Mouse (Mus musculus) lung, embryonic 14.5 days (tissue): ENCODE results near the gene Gm20458. TPM values are rescaled to one million over a fixed set of nuclear protein-coding genes. Genes with fewer than 3 reads are reported as not detected.

Experiments
- ATAC-seq: fragments of 200-750 bp; cut with Nextera tagmentation; 2 replicates; pipeline ENCODE4 v1.8.0; 2017; ENCODE audit warnings: mild to moderate bottlenecking, moderate TSS enrichment, moderate library complexity; ENCODE audit not compliant: insufficient read depth
- DNase-seq: peaks from one replicate; pipeline ENCODE4 v3.0.0-alpha.2; 2015
- H3K27ac ChIP-seq: fragments of 300-500 bp; sonication (generic); 2 replicates; pipeline ENCODE4 v1.5.1; 2014; ENCODE audit warnings: low read depth, mild to moderate bottlenecking, moderate library complexity
- H3K27me3 ChIP-seq: fragments of 300-500 bp; sonication (generic); 2 replicates; pipeline ENCODE4 v1.6.1; 2014; ENCODE audit warnings: low read length, control low read depth; ENCODE audit not compliant: insufficient read depth
- H3K36me3 ChIP-seq: fragments of 300-500 bp; sonication (generic); 2 replicates; pipeline ENCODE4 v1.6.1; 2014; ENCODE audit warnings: control low read depth; ENCODE audit not compliant: insufficient read depth
- H3K4me1 ChIP-seq: fragments of 300-500 bp; sonication (generic); 2 replicates; pipeline ENCODE4 v1.6.1; 2014; ENCODE audit warnings: antibody characterized with exemption, control low read depth; ENCODE audit not compliant: insufficient read depth
- H3K4me2 ChIP-seq: fragments of 300-500 bp; sonication (generic); 2 replicates; pipeline ENCODE4 v1.6.1; 2014; ENCODE audit warnings: mild to moderate bottlenecking
- H3K4me3 ChIP-seq: fragments of 300-500 bp; sonication (generic); 2 replicates; pipeline ENCODE4 v1.5.1; 2014; ENCODE audit warnings: low read depth, low read length
- H3K9ac ChIP-seq: fragments of 300-500 bp; sonication (generic); 2 replicates; pipeline ENCODE4 v1.6.1; 2014
- H3K9me3 ChIP-seq: fragments of 300-500 bp; sonication (generic); 2 replicates; pipeline ENCODE4 v1.6.1; 2016; ENCODE audit warnings: low read depth, low read length, control low read depth
- CTCF ChIP-seq: IDR thresholded peaks from 2 replicates; pipeline ENCODE4 v1.5.1; 2016; ENCODE audit warnings: antibody characterized with exemption, low read depth
- WGBS: fragments of 180-500 bp; shearing (Covaris S2); extraction: QIAGEN DNeasy Blood & Tissue Kit; methylation state at CpG from one replicate; pipeline ENCODE4 v1.1.7; 2014; 5-methylcytosine and 5-hydroxymethylcytosine counted together
- polyA plus RNA-seq: library from polyadenylated mRNA; unstranded; fragments of >200 nt; fragmentation: Nextera tagmentation; extraction: Ambion mirVana; gene quantifications from 2 replicates; pipeline ENCODE4 v1.2.1, GENCODE M21; 2014

The Gm20458 gene
- polyA plus RNA-seq, 1 experiment from 2014 or later = 14.4 TPM

GRCm38 (mm10) chr2:164512121-164512909 is 51.5 kb downstream of the Gm20458 start:
- no peak overlapping the region for H3K4me3 ChIP-seq
- TF ChIP-seq CTCF = no peak
- H3K9me3 ChIP-seq = no peaks in the 10 kb centered on the region
- 0 out of 2 replicates have a peak, but pooled peaks cover 9% of the 10 kb centered on the region for H3K36me3 ChIP-seq
- no peaks in the 10 kb centered on the region for H3K27me3 ChIP-seq
- DNase-seq (no peak), ATAC-seq (no peak)
- H3K4me2 ChIP-seq = no peak overlapping the region
- no peaks in the 10 kb centered on the region for H3K4me1 ChIP-seq
- H3K9ac ChIP-seq = no peak overlapping the region
- 54% methylated on average over 14 of the region's 14 CpGs for WGBS
- no peak overlapping the region for H3K27ac ChIP-seq

- DNase-seq = peak; percentile 26
- Histone ChIP-seq H3K27me3 (no peaks in the 10 kb centered on the region), H3K9me3 (no peaks in the 10 kb centered on the region), H3K4me3 (no peak overlapping the region), H3K4me2 (no peak overlapping the region), H3K4me1 (no peaks in the 10 kb centered on the region), H3K9ac (no peak overlapping the region), H3K27ac (no peak overlapping the region), H3K36me3 (0 out of 2 replicates have a peak, but pooled peaks cover 5% of the 10 kb centered on the region)
- 64% methylated on average over 8 of the region's 8 CpGs for WGBS
- no peak for TF ChIP-seq CTCF
- ATAC-seq = no peak
Measured at GRCm38 (mm10) chr2:164513389-164513788, 52.6 kb downstream of the Gm20458 start.

- H3K27me3 ChIP-seq = no peaks in the 10 kb centered on the region
- ATAC-seq (no peak), DNase-seq (no peak)
- no peaks in the 10 kb centered on the region for H3K9me3 ChIP-seq
- H3K27ac ChIP-seq = no peak overlapping the region
- H3K9ac ChIP-seq = no peak overlapping the region
- H3K4me3 ChIP-seq = no peak overlapping the region
- H3K4me2 ChIP-seq = no peak overlapping the region
- TF ChIP-seq CTCF = no peak
- WGBS = 77% methylated on average over 3 of the region's 3 CpGs
- no peaks in the 10 kb centered on the region for H3K4me1 ChIP-seq
- no peaks in the 10 kb centered on the region for H3K36me3 ChIP-seq
Measured at GRCm38 (mm10) chr2:164514916-164515315, 54.1 kb downstream of the Gm20458 start.

- Histone ChIP-seq H3K27me3 (no peaks in the 10 kb centered on the region), H3K9me3 (no peaks in the 10 kb centered on the region), H3K4me2 (no peak overlapping the region), H3K9ac (no peak overlapping the region), H3K4me3 (no peak overlapping the region), H3K36me3 (no peaks in the 10 kb centered on the region), H3K27ac (no peak overlapping the region), H3K4me1 (no peaks in the 10 kb centered on the region)
- 80% methylated on average over 9 of the region's 9 CpGs for WGBS
- ATAC-seq (no peak), DNase-seq (no peak)
- no peak for TF ChIP-seq CTCF
Measured at GRCm38 (mm10) chr2:164515897-164516296, 55.1 kb downstream of the Gm20458 start.

- TF ChIP-seq CTCF = no peak
- no peak overlapping the region for H3K9ac ChIP-seq
- no peak for ATAC-seq
- H3K9me3 ChIP-seq = no peaks in the 10 kb centered on the region
- 78% methylated on average over 11 of the region's 11 CpGs for WGBS
- no peaks in the 10 kb centered on the region for H3K36me3 ChIP-seq
- H3K27me3 ChIP-seq = no peaks in the 10 kb centered on the region
- no peak overlapping the region for H3K27ac ChIP-seq
- no peak overlapping the region for H3K4me3 ChIP-seq
- no peaks in the 10 kb centered on the region for H3K4me1 ChIP-seq
- H3K4me2 ChIP-seq = no peak overlapping the region
- DNase-seq = peak; percentile 33
Measured at GRCm38 (mm10) chr2:164516592-164516991, 55.8 kb downstream of the Gm20458 start.

GRCm38 (mm10) chr2:164517485-164518221 is 56.9 kb downstream of the Gm20458 start:
- Histone ChIP-seq H3K27me3 (no peaks in the 10 kb centered on the region), H3K4me2 (no peak overlapping the region), H3K9ac (no peak overlapping the region), H3K36me3 (no peaks in the 10 kb centered on the region), H3K4me3 (no peak overlapping the region), H3K27ac (no peak overlapping the region), H3K9me3 (no peaks in the 10 kb centered on the region), H3K4me1 (no peaks in the 10 kb centered on the region; the same call in 1 of the 2 replicates)
- ATAC-seq = no peak
- peak; percentile 80 for DNase-seq
- TF ChIP-seq CTCF = peak; percentile 86
- 38% methylated on average over 9 of the region's 10 CpGs for WGBS
